ENCODE assay signal across 9 mouse cellular contexts in genomic region chr16:32087629-32088443, GRCm38 (mm10). TPM values are rescaled to one million over a fixed set of nuclear protein-coding genes. Genes with fewer than 3 reads are reported as not detected.
DNase-seq lines count a peak whose midpoint lies in the region; ATAC-seq and TF ChIP-seq lines count a peak whose summit lies in the region.
"Had no signal": no experiment of that assay in that cellular context is flagged by ENCODE, and none has a peak within 500 bp of the region (broad histone marks: within the 10 kb centered on the region; RNA-seq: fewer than 3 reads in every experiment).

No protein-coding gene starts in this region.

- ATAC-seq in intestine, embryonic 15.5 days = peak; percentile 83
- ATAC-seq in erythroblast, adult 5-6 weeks (replicated peaks; ENCODE audit: low FRiP score, poor library complexity, severe bottlenecking) = no peak

- no peak overlapping the region for H3K4me3 ChIP-seq in ES-Bruce4 (ENCODE audit: low read depth, low read length)
- H3K4me3 ChIP-seq in intestine, embryonic 15.5 days (replicated peaks) = no peak overlapping the region
- no peak overlapping the region for H3K4me3 ChIP-seq in layer of hippocampus, adult 2 months
- H3K4me3 ChIP-seq: hindbrain, embryonic 13.5 days had no signal

- no peak for TF ChIP-seq POLR2A in ES-Bruce4 (IDR thresholded peaks at IDR 0.05; ENCODE audit: insufficient read depth, low read length)

- no peak overlapping the region for H3K9ac ChIP-seq in ES-Bruce4 (ENCODE audit: low read depth, poor library complexity, severe bottlenecking)
- H3K9ac ChIP-seq in intestine, embryonic 15.5 days = no peak overlapping the region
- H3K9ac ChIP-seq: hindbrain, embryonic 13.5 days had no signal

- no peak for TF ChIP-seq EP300 in ES-Bruce4 (IDR thresholded peaks at IDR 0.05; ENCODE audit: insufficient read depth, low read depth, low read length)

- no peak for TF ChIP-seq CTCF in ES-Bruce4 (IDR thresholded peaks at IDR 0.05; ENCODE audit: low read depth, low read length)
- TF ChIP-seq CTCF in layer of hippocampus, adult 2 months (conservative IDR thresholded peaks at IDR 0.05) = no peak

- H3K4me2 ChIP-seq in intestine, embryonic 15.5 days (replicated peaks) = no peak overlapping the region
- H3K4me2 ChIP-seq: hindbrain, embryonic 13.5 days had no signal

- H3K9me3 ChIP-seq in ES-Bruce4 (replicated peaks; ENCODE audit: control insufficient read depth, insufficient read depth, low read length, poor library complexity, severe bottlenecking) = no peaks in the 10 kb centered on the region
- H3K9me3 ChIP-seq in intestine, embryonic 15.5 days = no peaks in the 10 kb centered on the region
- H3K9me3 ChIP-seq: hindbrain, embryonic 13.5 days had no signal

- peaks cover 21% of the 10 kb centered on the region for H3K36me3 ChIP-seq in ES-Bruce4 (ENCODE audit: control insufficient read depth, insufficient read depth, low read length, poor library complexity, severe bottlenecking)
- peaks cover 30% of the 10 kb centered on the region for H3K36me3 ChIP-seq in intestine, embryonic 15.5 days

- no peaks in the 10 kb centered on the region for H3K27me3 ChIP-seq in ES-Bruce4 (ENCODE audit: control insufficient read depth, insufficient read depth, low read length, poor library complexity, severe bottlenecking)
- H3K27me3 ChIP-seq in intestine, embryonic 15.5 days (replicated peaks) = no peaks in the 10 kb centered on the region
- H3K27me3 ChIP-seq: hindbrain, embryonic 13.5 days had no signal

- H3K4me1 ChIP-seq in ES-Bruce4 (ENCODE audit: control insufficient read depth, insufficient read depth, low read length) = no peaks in the 10 kb centered on the region
- H3K4me1 ChIP-seq in intestine, embryonic 15.5 days (replicated peaks) = no peaks in the 10 kb centered on the region; the same call in 1 of the 2 replicates
- H3K4me1 ChIP-seq: hindbrain, embryonic 13.5 days had no signal

- WGBS in intestine, embryonic 15.5 days = 55% methylated on average over 17 of the region's 17 CpGs

- peak; percentile 73 for DNase-seq in CD4-positive, CD25-positive, alpha-beta regulatory T cell, adult 2 months (ENCODE audit: low read depth, low spot score)
- DNase-seq in lung, postnatal 25 days (ENCODE audit: low spot score) = peak; percentile 62
- no peak for DNase-seq in frontal cortex, postnatal 14 days (ENCODE audit: low spot score in 2 of 2)
- DNase-seq in layer of hippocampus, adult 2 months (ENCODE audit: low spot score in 2 of 2) = no peak
- DNase-seq in ovary, postnatal 14 days (ENCODE audit: low spot score) = no peak

- H3K27ac ChIP-seq in ES-Bruce4 (ENCODE audit: insufficient read depth, low read length) = peak overlapping the region; percentile 9; the same call in 1 of the 2 replicates
- peak overlapping the region; percentile 51 for H3K27ac ChIP-seq in intestine, embryonic 15.5 days
- H3K27ac ChIP-seq in layer of hippocampus, adult 2 months = no peak overlapping the region
- H3K27ac ChIP-seq: hindbrain, embryonic 13.5 days had no signal

RNA-seq across cellular contexts. Expression of gene Pak2, which starts 8.7 kb away (rescaled TPM):
- polyA plus RNA-seq in ES-Bruce4 (2011; ENCODE audit: insufficient read depth, insufficient read length, low read depth, missing spikeins) = 76.8 and 81.0 TPM in 2 replicates
- 33.8 and 38.3 TPM in 2 replicates for polyA plus RNA-seq in intestine, embryonic 15.5 days (2015; fragmentation: Nextera tagmentation; extraction: Ambion mirVana)
- 10.2 and 21.7 TPM in 2 replicates for total RNA-seq in erythroblast, adult 5-6 weeks (2015; ENCODE audit: low replicate concordance)
- total RNA-seq in erythroblast, adult 5-6 weeks (2017; ENCODE audit: low replicate concordance) = 18.1 and 20.1 TPM in 2 replicates
- total RNA-seq in layer of hippocampus, adult 2 months (2021) = 10 to 100 TPM; 29.2 to 29.7 TPM

RNA-seq across cellular contexts. Expression of gene Pigx, which starts 11.7 kb away (rescaled TPM):
- 69.1 and 69.2 TPM in 2 replicates for polyA plus RNA-seq in ES-Bruce4 (2011; ENCODE audit: insufficient read depth, insufficient read length, low read depth, missing spikeins)
- 107 and 109 TPM in 2 replicates for polyA plus RNA-seq in intestine, embryonic 15.5 days (2015; fragmentation: Nextera tagmentation; extraction: Ambion mirVana)
- total RNA-seq in erythroblast, adult 5-6 weeks (2015; ENCODE audit: low replicate concordance) = 16.9 and 30.4 TPM in 2 replicates
- 5.9 and 18.3 TPM in 2 replicates for total RNA-seq in erythroblast, adult 5-6 weeks (2017; ENCODE audit: low replicate concordance)
- total RNA-seq in layer of hippocampus, adult 2 months (2021) = 10 to 100 TPM; 24.2 to 27.3 TPM

RNA-seq across cellular contexts. Expression of gene Cep19, which starts 11.8 kb away (rescaled TPM):
- polyA plus RNA-seq in ES-Bruce4 (2011; ENCODE audit: insufficient read depth, insufficient read length, low read depth, missing spikeins) = 12.7 and 13.0 TPM in 2 replicates
- 27.4 and 29.4 TPM in 2 replicates for polyA plus RNA-seq in intestine, embryonic 15.5 days (2015; fragmentation: Nextera tagmentation; extraction: Ambion mirVana)
- total RNA-seq in erythroblast, adult 5-6 weeks (2015; ENCODE audit: low replicate concordance) = 13.4 and 15.4 TPM in 2 replicates
- total RNA-seq in erythroblast, adult 5-6 weeks (2017; ENCODE audit: low replicate concordance) = 9.1 and 15.0 TPM in 2 replicates
- 10 to 100 TPM; 62.8 to 65.5 TPM for total RNA-seq in layer of hippocampus, adult 2 months (2021)

Comparison
In these comparisons a context has a peak if more than half of its experiments do, and no peak if none do; other contexts are left out.
1. DNase-seq: peak in CD4-positive, CD25-positive, alpha-beta regulatory T cell, adult 2 months (single experiment) and lung, postnatal 25 days (single experiment); none in frontal cortex, postnatal 14 days (0 of 2), layer of hippocampus, adult 2 months (0 of 2) and ovary, postnatal 14 days (single experiment).